Mouse (Mus musculus) heart, embryonic 16.5 days (tissue): ENCODE measurements around the gene Tm6sf1. TPM values are rescaled to one million over a fixed set of nuclear protein-coding genes. Genes with fewer than 3 reads are reported as not detected.

Experiments
- ATAC-seq: fragments of 200-750 bp; cut with Nextera tagmentation; replicated peaks from 2 replicates; pipeline ENCODE4 v1.8.0; 2017; ENCODE audit warnings: moderate number of reproducible peaks; ENCODE audit not compliant: insufficient read depth, low FRiP score; ENCODE audit errors: extremely low read depth
- H3K27ac ChIP-seq: fragments of 300-500 bp; sonication (generic); 2 replicates; pipeline ENCODE4 v1.5.1; 2014; ENCODE audit warnings: mild to moderate bottlenecking, low read length, control low read depth, moderate library complexity
- H3K27me3 ChIP-seq: fragments of 300-500 bp; sonication (generic); 2 replicates; pipeline ENCODE4 v1.6.1; 2014; ENCODE audit warnings: low read length, mixed read lengths; ENCODE audit not compliant: control insufficient read depth, insufficient read depth
- H3K36me3 ChIP-seq: fragments of 300-500 bp; sonication (generic); 2 replicates; pipeline ENCODE4 v1.6.1; 2014; ENCODE audit not compliant: control insufficient read depth, insufficient read depth
- H3K4me1 ChIP-seq: fragments of 300-500 bp; sonication (generic); 2 replicates; pipeline ENCODE4 v1.6.1; 2014; ENCODE audit warnings: low read length, mixed read lengths; ENCODE audit not compliant: control insufficient read depth, insufficient read depth
- H3K4me2 ChIP-seq: fragments of 300-500 bp; sonication (generic); 2 replicates; pipeline ENCODE4 v1.6.1; 2014; ENCODE audit warnings: low read depth, mild to moderate bottlenecking, control low read depth, low read length
- H3K4me3 ChIP-seq: fragments of 300-500 bp; sonication (generic); 2 replicates; pipeline ENCODE4 v1.5.1; 2014; ENCODE audit warnings: mild to moderate bottlenecking, control low read depth, low read length
- H3K9ac ChIP-seq: fragments of 300-500 bp; sonication (generic); 2 replicates; pipeline ENCODE4 v1.6.1; 2014; ENCODE audit warnings: low read length, control low read depth
- H3K9me3 ChIP-seq: fragments of 300-500 bp; sonication (generic); replicated peaks from 2 replicates; pipeline ENCODE4 v1.6.1; 2016; ENCODE audit warnings: low read length; ENCODE audit not compliant: control insufficient read depth
- WGBS: fragments of 180-500 bp; shearing (Covaris S2); extraction: QIAGEN DNeasy Blood & Tissue Kit; methylation state at CpG from one replicate; pipeline ENCODE4 v1.1.7; 2014; 5-methylcytosine and 5-hydroxymethylcytosine counted together
- polyA plus RNA-seq: library from polyadenylated mRNA; unstranded; fragments of >200 nt; fragmentation: Nextera tagmentation; extraction: Ambion mirVana; gene quantifications from 2 replicates; pipeline ENCODE4 v1.2.1, GENCODE M21; 2015

Tm6sf1 gene
- polyA plus RNA-seq, 1 experiment from 2014 or later: 44.4 TPM

GRCm38 (mm10) chr7:81867231-81867930 is 8.6 kb downstream of the Tm6sf1 start:
- no peaks in the 10 kb centered on the region for H3K9me3 ChIP-seq
- 79% methylated on average over 9 of the region's 9 CpGs for WGBS
- H3K27ac ChIP-seq: no peak overlapping the region
- H3K36me3 ChIP-seq: peaks cover 23% of the 10 kb centered on the region
- no peak overlapping the region for H3K9ac ChIP-seq
- H3K4me3 ChIP-seq: no peak overlapping the region
- no peak for ATAC-seq
- H3K27me3 ChIP-seq: no peaks in the 10 kb centered on the region
- peaks cover 8% of the 10 kb centered on the region; the same call in 1 of the 2 replicates for H3K4me1 ChIP-seq
- H3K4me2 ChIP-seq: no peak overlapping the region

DNA sequence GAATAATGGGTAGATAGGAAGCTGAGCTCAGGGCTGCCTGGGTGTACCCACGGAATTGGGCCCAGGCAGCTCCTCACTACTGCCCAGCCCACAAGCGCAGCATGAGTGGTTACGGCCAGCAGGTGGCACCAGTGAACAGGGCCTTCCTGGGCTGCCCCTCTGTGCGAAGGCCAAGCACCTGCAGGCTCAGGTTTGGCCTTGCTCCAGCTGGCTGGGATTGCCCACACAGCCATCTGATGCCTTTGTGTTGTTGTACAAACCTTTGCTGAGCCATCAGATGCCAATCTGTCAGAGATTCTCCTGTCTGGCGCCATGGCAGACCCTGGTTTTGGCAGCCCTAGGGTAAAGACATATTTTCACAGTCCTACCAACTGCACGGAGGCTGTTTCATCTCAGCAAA is 9.4 kb downstream of the Tm6sf1 start:
- Histone ChIP-seq H3K4me1 (peaks cover 5% of the 10 kb centered on the region; the same call in 1 of the 2 replicates), H3K9ac (no peak overlapping the region), H3K9me3 (no peaks in the 10 kb centered on the region), H3K36me3 (peaks cover 23% of the 10 kb centered on the region), H3K27ac (no peak overlapping the region), H3K4me2 (no peak overlapping the region), H3K4me3 (no peak overlapping the region), H3K27me3 (no peaks in the 10 kb centered on the region)
- WGBS: 27% methylated on average over 6 of the region's 6 CpGs
- ATAC-seq: peak; percentile 70

GRCm38 (mm10) chr7:81872493-81873013 is 13.8 kb downstream of the Tm6sf1 start:
- Histone ChIP-seq H3K27me3 (no peaks in the 10 kb centered on the region), H3K27ac (no peak overlapping the region), H3K9me3 (no peaks in the 10 kb centered on the region), H3K4me1 (peaks cover 11% of the 10 kb centered on the region), H3K9ac (no peak overlapping the region), H3K4me2 (no peak overlapping the region), H3K4me3 (no peak overlapping the region), H3K36me3 (peaks cover 14% of the 10 kb centered on the region)
- WGBS: 62% methylated on average over 13 of the region's 13 CpGs
- no peak for ATAC-seq

DNA sequence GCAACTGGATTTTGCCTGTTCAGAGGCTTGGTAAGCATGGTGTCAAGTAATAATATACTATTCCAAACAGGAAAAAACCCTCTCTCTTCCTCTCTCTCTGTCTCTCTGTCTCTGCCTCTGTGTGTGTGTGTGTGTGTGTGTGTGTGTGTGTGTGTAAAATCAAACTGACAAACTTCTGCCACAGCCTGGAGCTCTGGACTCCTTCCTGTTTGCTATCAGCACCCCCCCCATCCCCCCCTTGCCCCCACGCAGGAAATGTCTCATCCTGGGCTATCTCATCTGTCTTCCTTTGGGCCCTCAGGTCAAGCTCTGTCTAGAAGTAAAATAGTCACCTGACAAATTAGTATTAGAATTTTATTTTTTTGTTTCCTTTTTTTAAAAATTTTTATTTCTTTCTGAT is 15.0 kb downstream of the Tm6sf1 start:
- Histone ChIP-seq H3K27me3 (no peaks in the 10 kb centered on the region), H3K36me3 (peaks cover 14% of the 10 kb centered on the region), H3K9me3 (no peaks in the 10 kb centered on the region), H3K4me1 (peaks cover 8% of the 10 kb centered on the region), H3K9ac (no peak overlapping the region), H3K4me3 (no peak overlapping the region), H3K27ac (no peak overlapping the region), H3K4me2 (no peak overlapping the region)
- no peak for ATAC-seq
- 32% methylated on average over 1 of the region's 1 CpGs for WGBS

GRCm38 (mm10) chr7:81874636-81875035 is 15.8 kb downstream of the Tm6sf1 start:
- H3K9me3 ChIP-seq: no peaks in the 10 kb centered on the region
- peaks cover 8% of the 10 kb centered on the region for H3K4me1 ChIP-seq
- ATAC-seq: no peak
- no peak overlapping the region for H3K9ac ChIP-seq
- H3K4me3 ChIP-seq: no peak overlapping the region
- H3K27ac ChIP-seq: no peak overlapping the region
- H3K4me2 ChIP-seq: no peak overlapping the region
- peaks cover 10% of the 10 kb centered on the region for H3K36me3 ChIP-seq
- WGBS: 35% methylated on average over 6 of the region's 6 CpGs
- no peaks in the 10 kb centered on the region for H3K27me3 ChIP-seq

GRCm38 (mm10) chr7:81875372-81875771 is 16.6 kb downstream of the Tm6sf1 start:
- no peak for ATAC-seq
- Histone ChIP-seq H3K36me3 (peaks cover 8% of the 10 kb centered on the region), H3K4me2 (no peak overlapping the region), H3K9ac (no peak overlapping the region), H3K4me1 (peaks cover 8% of the 10 kb centered on the region), H3K9me3 (no peaks in the 10 kb centered on the region), H3K27me3 (no peaks in the 10 kb centered on the region), H3K27ac (0 out of 2 replicates have a peak overlapping the region, but pooled peaks have one; percentile 8), H3K4me3 (no peak overlapping the region)
- 47% methylated on average over 9 of the region's 9 CpGs for WGBS

GRCm38 (mm10) chr7:81880286-81880685 is 21.5 kb downstream of the Tm6sf1 start:
- H3K4me2 ChIP-seq: no peak overlapping the region
- H3K9me3 ChIP-seq: no peaks in the 10 kb centered on the region
- no peaks in the 10 kb centered on the region for H3K27me3 ChIP-seq
- ATAC-seq: no peak
- no peak overlapping the region for H3K9ac ChIP-seq
- H3K4me1 ChIP-seq: peaks cover 7% of the 10 kb centered on the region
- H3K36me3 ChIP-seq: no peaks in the 10 kb centered on the region
- H3K4me3 ChIP-seq: no peak overlapping the region
- WGBS: 85% methylated on average over 5 of the region's 5 CpGs
- H3K27ac ChIP-seq: peak overlapping the region; percentile 51

DNA sequence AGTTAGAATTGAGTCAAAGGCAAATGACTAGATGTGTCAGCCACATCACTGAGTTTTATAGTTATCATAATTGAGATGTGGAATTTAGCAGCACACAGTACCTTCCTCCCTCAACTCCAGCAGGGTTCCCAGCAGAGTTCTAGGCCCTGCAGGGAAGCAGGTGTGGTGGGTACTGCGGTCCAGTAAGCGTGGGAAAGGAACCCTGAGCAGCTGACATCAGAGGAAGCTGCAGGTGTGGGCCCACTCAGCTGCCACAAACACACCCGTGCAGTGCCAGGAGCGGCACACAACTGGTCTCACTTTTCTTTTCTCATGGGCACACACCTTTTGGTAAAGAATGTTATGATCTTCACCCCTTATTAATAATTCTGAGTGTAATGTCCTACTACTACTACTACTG is 22.0 kb downstream of the Tm6sf1 start:
- Histone ChIP-seq H3K4me1 (peaks cover 4% of the 10 kb centered on the region), H3K27ac (no peak overlapping the region; the same call in 1 of the 2 replicates), H3K9me3 (no peaks in the 10 kb centered on the region), H3K9ac (no peak overlapping the region), H3K36me3 (peaks cover under 1% of the 10 kb centered on the region; the same call in 1 of the 2 replicates), H3K27me3 (no peaks in the 10 kb centered on the region), H3K4me3 (no peak overlapping the region), H3K4me2 (no peak overlapping the region)
- peak; percentile 72; the same call in 1 of the 2 replicates for ATAC-seq
- 84% methylated on average over 4 of the region's 4 CpGs for WGBS

DNA sequence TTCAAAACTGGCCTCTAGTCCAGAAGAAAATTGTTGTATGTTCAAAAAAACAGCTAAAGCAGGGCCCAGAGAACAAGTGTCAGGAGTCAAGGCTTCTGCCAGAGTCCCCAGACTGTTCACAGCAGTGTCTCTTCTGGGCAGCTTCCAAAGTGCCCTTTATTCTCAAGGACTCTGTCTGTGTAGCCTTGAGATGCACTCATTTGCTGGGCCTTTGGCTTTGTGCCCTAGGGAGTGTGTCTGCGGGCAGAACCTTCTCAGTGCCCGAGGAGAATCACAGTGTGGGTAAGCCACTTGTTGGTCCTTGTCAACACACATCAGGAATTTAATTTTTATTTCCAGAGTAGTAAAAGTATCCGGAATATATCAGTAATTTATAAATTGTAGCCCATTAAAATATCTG is 22.8 kb downstream of the Tm6sf1 start:
- H3K9me3 ChIP-seq: no peaks in the 10 kb centered on the region
- H3K9ac ChIP-seq: 0 out of 2 replicates have a peak overlapping the region, but pooled peaks have one; percentile 30
- no peak overlapping the region for H3K4me3 ChIP-seq
- 60% methylated on average over 3 of the region's 3 CpGs for WGBS
- H3K27ac ChIP-seq: peak overlapping the region; percentile 49; the same call in 1 of the 2 replicates
- H3K36me3 ChIP-seq: peaks cover 3% of the 10 kb centered on the region; the same call in 1 of the 2 replicates
- no peak for ATAC-seq
- H3K4me1 ChIP-seq: peaks cover 4% of the 10 kb centered on the region
- H3K4me2 ChIP-seq: no peak overlapping the region
- no peaks in the 10 kb centered on the region for H3K27me3 ChIP-seq
